Mouse (Mus musculus) heart, adult 2 months (tissue): ENCODE data around the gene Dock1. TPM values are rescaled to one million over a fixed set of nuclear protein-coding genes. Genes with fewer than 3 reads are reported as not detected.

ENCODE experiments used
- DNase-seq, 2 experiments: peaks; one replicate each; pipeline ENCODE4 v3.0.0; 2021
- H3K27ac ChIP-seq: fragments of 200-600 bp; 2 replicates; pipeline ENCODE4 v1.8.1; 2022
- H3K27me3 ChIP-seq: fragments of 200-500 bp; 2 replicates; pipeline ENCODE4 v1.6.1; 2012; ENCODE audit warnings: mild to moderate bottlenecking, low read length, inconsistent platforms, mixed read lengths; ENCODE audit not compliant: control insufficient read depth, insufficient read depth
- H3K36me3 ChIP-seq: fragments of 200-500 bp; 2 replicates; pipeline ENCODE4 v1.6.1; 2012; ENCODE audit warnings: low read length, inconsistent platforms; ENCODE audit not compliant: control insufficient read depth, insufficient read depth
- H3K4me1 ChIP-seq: fragments of 200-500 bp; 2 replicates; pipeline ENCODE4 v1.6.1; 2011; ENCODE audit warnings: low read length; ENCODE audit not compliant: control insufficient read depth, insufficient read depth
- H3K4me3 ChIP-seq: fragments of 200-600 bp; 2 replicates; pipeline ENCODE4 v1.8.1; 2022
- H3K79me2 ChIP-seq: fragments of 200-500 bp; replicated peaks from 2 replicates; pipeline ENCODE4 v1.6.1; 2012; ENCODE audit warnings: mild to moderate bottlenecking, inconsistent platforms, low read length, moderate library complexity, mixed read lengths; ENCODE audit not compliant: control insufficient read depth, insufficient read depth
- H3K9ac ChIP-seq: fragments of 200-500 bp; 2 replicates; pipeline ENCODE4 v1.6.1; 2012; ENCODE audit warnings: low read depth, mild to moderate bottlenecking, control low read depth, inconsistent platforms, low read length, mixed read lengths
- CTCF ChIP-seq: fragments of 200-600 bp; IDR thresholded peaks from 2 replicates; pipeline ENCODE4 v1.8.1; 2022; ENCODE audit warnings: antibody characterized with exemption, mild to moderate bottlenecking, moderate library complexity
- EP300 ChIP-seq: fragments of 200-500 bp; IDR thresholded peaks from 2 replicates; pipeline ENCODE4 v1.6.1; 2011; ENCODE audit warnings: low read depth, low read length, control low read depth; ENCODE audit not compliant: insufficient read depth
- POLR2A ChIP-seq: fragments of 200-500 bp; IDR thresholded peaks from 2 replicates; pipeline ENCODE4 v1.6.1; 2011; ENCODE audit warnings: mild to moderate bottlenecking, low read depth, low read length, control low read depth; ENCODE audit not compliant: insufficient read depth
- WGBS: fragments of 180-500 bp; shearing (Covaris S2); methylation state at CpG from one replicate; pipeline ENCODE4 v1.1.7; 2018; 5-methylcytosine and 5-hydroxymethylcytosine counted together
- intact Hi-C: fragments of 180-260 bp; cut with DNase I; formaldehyde crosslinking; loops from one replicate; pipeline ENCODE4 v1.15.1; 2025
- polyA plus RNA-seq: library from polyadenylated mRNA; depleted of rRNA; stranded (reverse); fragments of >200 nt; gene quantifications from 2 replicates; pipeline ENCODE4 v1.2.3, GENCODE M21; 2012
- total RNA-seq, 2 experiments: library from RNA; stranded (reverse); gene quantifications; 2 replicates each; pipeline ENCODE4 v1.2.3; 2021

Dock1 gene
- total and polyA plus RNA-seq, 3 experiments: 8.3 to 25.6 (median 25.4) TPM

- Histone ChIP-seq H3K4me1 (peaks cover 5% of the 10 kb centered on the region), H3K27me3 (no peaks in the 10 kb centered on the region), H3K36me3 (no peaks in the 10 kb centered on the region), H3K27ac (no peak overlapping the region), H3K9ac (no peak overlapping the region), H3K4me3 (no peak overlapping the region), H3K79me2 (no peaks in the 10 kb centered on the region)
- WGBS: 57% methylated on average over 5 of the region's 5 CpGs
- intact Hi-C loops: no loop called here
- DNase-seq: no peak
- no peak for TF ChIP-seq EP300
- TF ChIP-seq POLR2A: no peak
- TF ChIP-seq CTCF: no peak
Measured at GRCm38 (mm10) chr7:134665642-134666282, 4.7 kb upstream of the Dock1 start.

- TF ChIP-seq POLR2A (no peak), EP300 (no peak), CTCF (no peak)
- Histone ChIP-seq H3K36me3 (no peaks in the 10 kb centered on the region), H3K4me1 (peaks cover 5% of the 10 kb centered on the region), H3K4me3 (no peak overlapping the region), H3K27me3 (no peaks in the 10 kb centered on the region), H3K79me2 (no peaks in the 10 kb centered on the region), H3K9ac (no peak overlapping the region), H3K27ac (no peak overlapping the region)
- 70% methylated on average over 4 of the region's 4 CpGs for WGBS
- intact Hi-C loops: no loop called here
- no peak for DNase-seq
Measured at GRCm38 (mm10) chr7:134667271-134667702, 3.2 kb upstream of the Dock1 start.

GRCm38 (mm10) chr7:134669474-134670311 is 761 bp upstream of the Dock1 start:
- intact Hi-C loops: loop anchor here (2.0 to 5.0 kb wide), 3 partner anchors 23 to 97 kb away; no protein-coding TSS in a partner anchor

DNA sequence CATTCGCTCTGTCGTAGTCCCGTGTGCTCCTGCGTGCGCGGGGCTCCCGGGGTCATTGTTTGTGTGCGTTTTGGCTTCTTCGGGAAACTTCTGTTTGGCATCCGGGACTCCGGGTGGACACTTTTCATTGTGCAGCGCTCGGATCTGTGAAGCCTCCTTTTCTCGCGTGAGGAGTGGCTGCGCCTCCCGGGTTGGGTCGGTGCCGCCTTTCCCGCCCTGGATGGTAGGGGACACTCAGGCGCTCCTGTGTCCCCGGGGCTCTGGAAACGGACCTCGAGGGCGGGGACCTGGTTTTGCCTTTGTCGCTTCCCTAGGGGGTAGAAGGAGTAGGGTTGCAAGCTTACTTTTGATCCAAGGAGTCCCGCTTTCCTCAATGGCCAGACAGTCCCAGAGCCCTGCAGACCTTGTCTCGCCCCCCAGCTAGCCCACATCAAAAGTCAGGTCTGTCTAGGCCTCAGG is 578 bp downstream of the Dock1 start:
- Histone ChIP-seq H3K79me2 (no peaks in the 10 kb centered on the region; the same call in 1 of the 2 replicates), H3K4me1 (peaks cover 14% of the 10 kb centered on the region), H3K27me3 (no peaks in the 10 kb centered on the region), H3K36me3 (no peaks in the 10 kb centered on the region), H3K27ac (peak overlapping the region; percentile 87), H3K9ac (peak overlapping the region; percentile 91), H3K4me3 (peak overlapping the region; percentile 77)
- WGBS: 3% methylated on average over 28 of the region's 28 CpGs
- DNase-seq: peak in 1 of 2 experiments; percentile 71
- TF ChIP-seq POLR2A (no peak), CTCF (no peak), EP300 (no peak)
- intact Hi-C loops: loop anchor here (2.0 to 5.0 kb wide), 3 partner anchors 22 to 99 kb away; no protein-coding TSS in a partner anchor

More at GRCm38 (mm10) chr7:134669474-134670311, 761 bp upstream of the Dock1 start:
- Histone ChIP-seq H3K27me3 (no peaks in the 10 kb centered on the region), H3K36me3 (no peaks in the 10 kb centered on the region), H3K9ac (peak overlapping the region; percentile 43; the same call in 1 of the 2 replicates), H3K27ac (no peak overlapping the region; the same call in 1 of the 2 replicates), H3K4me1 (peaks cover 14% of the 10 kb centered on the region), H3K79me2 (no peaks in the 10 kb centered on the region), H3K4me3 (peak overlapping the region; percentile 77; the same call in 1 of the 2 replicates)
- WGBS: 87% methylated on average over 14 of the region's 14 CpGs
- peak in 1 of 2 experiments; percentile 20 for DNase-seq
- TF ChIP-seq POLR2A: no peak
- TF ChIP-seq EP300: no peak
- TF ChIP-seq CTCF: no peak

GRCm38 (mm10) chr7:134671467-134671901 is 1.0 kb downstream of the Dock1 start:
- Histone ChIP-seq H3K27me3 (no peaks in the 10 kb centered on the region), H3K4me1 (peaks cover 14% of the 10 kb centered on the region), H3K36me3 (no peaks in the 10 kb centered on the region), H3K79me2 (no peaks in the 10 kb centered on the region; the same call in 1 of the 2 replicates), H3K4me3 (peak overlapping the region; percentile 77), H3K9ac (peak overlapping the region; percentile 91), H3K27ac (peak overlapping the region; percentile 87)
- TF ChIP-seq CTCF (no peak), POLR2A (no peak), EP300 (no peak)
- DNase-seq: peak; percentile 10 to 35
- intact Hi-C loops: loop anchor here (2.0 to 5.0 kb wide), 3 partner anchors 21 to 99 kb away; no protein-coding TSS in a partner anchor
- WGBS: 30% methylated on average over 7 of the region's 7 CpGs
